Mouse (Mus musculus) neural tube, embryonic 11.5 days (tissue): ENCODE results near the gene Atp5k. TPM values are rescaled to one million over a fixed set of nuclear protein-coding genes. Genes with fewer than 3 reads are reported as not detected.

ENCODE experiments used
- ATAC-seq: fragments of 200-750 bp; cut with Nextera tagmentation; 2 replicates; pipeline ENCODE4 v1.8.0; 2017; ENCODE audit warnings: moderate number of reproducible peaks, mild to moderate bottlenecking, moderate TSS enrichment, moderate library complexity; ENCODE audit not compliant: insufficient read depth, low FRiP score, low TSS enrichment
- DNase-seq: peaks from one replicate; pipeline ENCODE4 v3.0.0-alpha.2; 2015; ENCODE audit warnings: low spot score
- H3K27ac ChIP-seq: fragments of 300-500 bp; sonication (generic); 2 replicates; pipeline ENCODE4 v1.5.1; 2014; ENCODE audit warnings: low read depth, mild to moderate bottlenecking, low read length
- H3K27me3 ChIP-seq: fragments of 300-500 bp; sonication (generic); 2 replicates; pipeline ENCODE4 v1.6.1; 2014; ENCODE audit warnings: mild to moderate bottlenecking, low read length, mixed read lengths; ENCODE audit not compliant: control insufficient read depth, insufficient read depth
- H3K36me3 ChIP-seq: fragments of 300-500 bp; sonication (generic); 2 replicates; pipeline ENCODE4 v1.6.1; 2014; ENCODE audit warnings: mild to moderate bottlenecking, low read length, moderate library complexity, mixed read lengths; ENCODE audit not compliant: control insufficient read depth, insufficient read depth
- H3K4me1 ChIP-seq: fragments of 300-500 bp; sonication (generic); 2 replicates; pipeline ENCODE4 v1.6.1; 2014; ENCODE audit warnings: low read length, mixed read lengths; ENCODE audit not compliant: control insufficient read depth, insufficient read depth
- H3K4me2 ChIP-seq: fragments of 300-500 bp; sonication (generic); 2 replicates; pipeline ENCODE4 v1.6.1; 2014; ENCODE audit warnings: low read depth, mild to moderate bottlenecking, moderate library complexity
- H3K4me3 ChIP-seq: fragments of 300-500 bp; sonication (generic); 2 replicates; pipeline ENCODE4 v1.5.1; 2014; ENCODE audit warnings: low read depth, low read length
- H3K9ac ChIP-seq: fragments of 300-500 bp; sonication (generic); 2 replicates; pipeline ENCODE4 v1.6.1; 2014; ENCODE audit warnings: mild to moderate bottlenecking, low read length
- H3K9me3 ChIP-seq: fragments of 300-500 bp; sonication (generic); 2 replicates; pipeline ENCODE4 v1.6.1; 2016; ENCODE audit warnings: low read length; ENCODE audit not compliant: control insufficient read depth
- WGBS: fragments of 180-500 bp; shearing (Covaris S2); extraction: QIAGEN DNeasy Blood & Tissue Kit; methylation state at CpG from one replicate; pipeline ENCODE4 v1.1.7; 2014; 5-methylcytosine and 5-hydroxymethylcytosine counted together
- polyA plus RNA-seq: library from polyadenylated mRNA; unstranded; fragments of >200 nt; fragmentation: Nextera tagmentation; extraction: Ambion mirVana; gene quantifications from 2 replicates; pipeline ENCODE4 v1.2.1, GENCODE M21; 2014

Gene Atp5k
- polyA plus RNA-seq, 1 experiment from 2014 or later = 386 TPM

- ATAC-seq (no peak), DNase-seq (no peak)
- Histone ChIP-seq H3K4me1 (no peaks in the 10 kb centered on the region), H3K27me3 (no peaks in the 10 kb centered on the region), H3K36me3 (no peaks in the 10 kb centered on the region), H3K9me3 (no peaks in the 10 kb centered on the region), H3K4me3 (no peak overlapping the region), H3K4me2 (no peak overlapping the region), H3K9ac (no peak overlapping the region), H3K27ac (no peak overlapping the region)
- 88% methylated on average over 1 of the region's 1 CpGs for WGBS
Measured at GRCm38 (mm10) chr5:108405460-108405859, 28.8 kb downstream of the Atp5k start.

- no peak overlapping the region for H3K9ac ChIP-seq
- no peak overlapping the region for H3K4me2 ChIP-seq
- no peak for ATAC-seq
- H3K9me3 ChIP-seq = no peaks in the 10 kb centered on the region
- H3K36me3 ChIP-seq = no peaks in the 10 kb centered on the region
- 76% methylated on average over 4 of the region's 4 CpGs for WGBS
- no peak overlapping the region for H3K4me3 ChIP-seq
- DNase-seq = no peak
- no peaks in the 10 kb centered on the region for H3K4me1 ChIP-seq
- no peaks in the 10 kb centered on the region for H3K27me3 ChIP-seq
- H3K27ac ChIP-seq = no peak overlapping the region
Measured at GRCm38 (mm10) chr5:108403453-108403852, 30.8 kb downstream of the Atp5k start.

- Histone ChIP-seq H3K9ac (no peak overlapping the region), H3K36me3 (no peaks in the 10 kb centered on the region), H3K4me3 (no peak overlapping the region), H3K9me3 (no peaks in the 10 kb centered on the region), H3K4me1 (no peaks in the 10 kb centered on the region), H3K4me2 (no peak overlapping the region), H3K27me3 (no peaks in the 10 kb centered on the region), H3K27ac (no peak overlapping the region)
- 75% methylated on average over 3 of the region's 3 CpGs for WGBS
- DNase-seq (no peak), ATAC-seq (no peak)
Measured at GRCm38 (mm10) chr5:108389744-108390143, 44.5 kb downstream of the Atp5k start.

GRCm38 (mm10) chr5:108388201-108388600 is 46.0 kb downstream of the Atp5k start, which contains the start of gene Pde6b:
Gene Pde6b, plus strand, starts transcription at chr5:108388391.
- WGBS = 80% methylated on average over 7 of the region's 7 CpGs
- no peak for DNase-seq
- H3K9ac ChIP-seq = no peak within 1 kb of the TSS

GRCm38 (mm10) chr5:108386449-108386848 is 47.8 kb downstream of the Atp5k start:
- H3K4me1 ChIP-seq = no peaks in the 10 kb centered on the region
- no peaks in the 10 kb centered on the region for H3K36me3 ChIP-seq
- 72% methylated on average over 4 of the region's 4 CpGs for WGBS
- no peak for DNase-seq
- H3K9me3 ChIP-seq = no peaks in the 10 kb centered on the region
- ATAC-seq = no peak
- no peaks in the 10 kb centered on the region for H3K27me3 ChIP-seq
- no peak overlapping the region for H3K4me2 ChIP-seq
- no peak overlapping the region for H3K4me3 ChIP-seq
- no peak overlapping the region for H3K27ac ChIP-seq
- no peak overlapping the region for H3K9ac ChIP-seq

More at GRCm38 (mm10) chr5:108388201-108388600, 46.0 kb downstream of the Atp5k start, which contains the start of gene Pde6b:
- Histone ChIP-seq H3K27ac (no peak within 1 kb of the TSS), H3K9me3 (no peaks in the 10 kb centered on the region), H3K36me3 (no peaks in the 10 kb centered on the region), H3K4me1 (no peaks in the 10 kb centered on the region), H3K27me3 (no peaks in the 10 kb centered on the region), H3K4me3 (no peak within 1 kb of the TSS), H3K4me2 (no peak within 1 kb of the TSS)
- ATAC-seq = no peak

GRCm38 (mm10) chr5:108385632-108386031 is 48.6 kb downstream of the Atp5k start:
- Histone ChIP-seq H3K4me2 (no peak overlapping the region), H3K36me3 (no peaks in the 10 kb centered on the region), H3K27me3 (no peaks in the 10 kb centered on the region), H3K4me1 (no peaks in the 10 kb centered on the region), H3K9ac (no peak overlapping the region), H3K4me3 (no peak overlapping the region), H3K9me3 (no peaks in the 10 kb centered on the region), H3K27ac (no peak overlapping the region)
- ATAC-seq (no peak), DNase-seq (no peak)
- 90% methylated on average over 2 of the region's 2 CpGs for WGBS

Other genes with a start within 250 kb of the Atp5k start
- gene Dr1, start 165.6 kb downstream of the Atp5k start, polyA plus RNA-seq = 55.4 and 60.0 TPM in 2 replicates
- 2.5 and 3.6 TPM in 2 replicates for gene Pigg, start 121.8 kb downstream of the Atp5k start, polyA plus RNA-seq
- gene Gm42517, start 66.5 kb downstream of the Atp5k start, polyA plus RNA-seq = 0.26 and 0.28 TPM in 2 replicates
- 0.19 and 0.26 TPM in 2 replicates for gene Pde6b, start 46.1 kb downstream of the Atp5k start, polyA plus RNA-seq
- gene Mfsd7a, start 14.4 kb upstream of the Atp5k start, polyA plus RNA-seq = not detected in 2 replicates
- gene Pcgf3, start 26.8 kb upstream of the Atp5k start, polyA plus RNA-seq = 35.2 and 36.2 TPM in 2 replicates
- 16.9 and 17.4 TPM in 2 replicates for gene Cplx1, start 115.6 kb upstream of the Atp5k start, polyA plus RNA-seq
- gene Gak, start 195.3 kb upstream of the Atp5k start, polyA plus RNA-seq = 53.4 and 53.5 TPM in 2 replicates
- gene Tmem175, start 195.3 kb upstream of the Atp5k start, polyA plus RNA-seq = 17.7 and 20.7 TPM in 2 replicates
- 7.1 and 8.2 TPM in 2 replicates for gene Idua, start 225.9 kb upstream of the Atp5k start, polyA plus RNA-seq
- 11.6 and 12.1 TPM in 2 replicates for gene Dgkq, start 235.2 kb upstream of the Atp5k start, polyA plus RNA-seq
- 0.96 and 0.97 TPM in 2 replicates for gene Slc26a1, start 241.1 kb upstream of the Atp5k start, polyA plus RNA-seq